ENCODE assay signal across 8 mouse cellular contexts in genomic region chr6:65042491-65043171, GRCm38 (mm10). TPM values are rescaled to one million over a fixed set of nuclear protein-coding genes. Genes with fewer than 3 reads are reported as not detected.
DNase-seq lines count a peak whose midpoint lies in the region; ATAC-seq and TF ChIP-seq lines count a peak whose summit lies in the region.

Smarcad1 (plus strand) TSS chr6:65042583.

- peak within 1 kb of the TSS; percentile 85 for H3K4me3 ChIP-seq in E14TG2a.4 (replicated peaks; ENCODE audit: low read length)
- H3K4me3 ChIP-seq in forebrain, embryonic 12.5 days (replicated peaks), result peak within 1 kb of the TSS; percentile 86
- peak within 1 kb of the TSS; percentile 83 for H3K4me3 ChIP-seq in heart, postnatal 0 days (ENCODE audit: low read depth, low read length)
- H3K4me3 ChIP-seq in liver, embryonic 16.5 days (ENCODE audit: low read depth, low read length), result peak within 1 kb of the TSS; percentile 88
- peak within 1 kb of the TSS; percentile 72 for H3K4me3 ChIP-seq in neural tube, embryonic 13.5 days
- peak within 1 kb of the TSS; percentile 87 for H3K4me3 ChIP-seq in testis, adult 2 months (ENCODE audit: control insufficient read depth, low read depth, low read length)

- ATAC-seq in forebrain, embryonic 12.5 days (ENCODE audit: low FRiP score), result peak; percentile 96
- peak; percentile 92 for ATAC-seq in heart, postnatal 0 days (ENCODE audit: insufficient read depth, low read depth)
- ATAC-seq in liver, embryonic 16.5 days (ENCODE audit: low read depth), result peak; percentile 91
- peak; percentile 96 for ATAC-seq in neural tube, embryonic 13.5 days (ENCODE audit: low read depth)

- under 1% methylated on average over 81 of the region's 81 CpGs for WGBS in forebrain, embryonic 12.5 days
- WGBS in heart, postnatal 0 days, result under 1% methylated on average over 79 of the region's 81 CpGs
- under 1% methylated on average over 76 of the region's 81 CpGs for WGBS in liver, embryonic 16.5 days (ENCODE audit: insufficient replicate concordance)
- WGBS in neural tube, embryonic 13.5 days, result under 1% methylated on average over 81 of the region's 81 CpGs

- no peak for TF ChIP-seq CTCF in E14TG2a.4 (conservative IDR thresholded peaks at IDR 0.05; ENCODE audit: low read length)
- TF ChIP-seq CTCF in heart, postnatal 0 days (IDR thresholded peaks at IDR 0.05; ENCODE audit: low read depth), result no peak
- TF ChIP-seq CTCF in testis, adult 2 months (IDR thresholded peaks at IDR 0.05; ENCODE audit: control insufficient read depth, insufficient read depth, insufficient replicate concordance, low read depth, low read length), result no peak

- no peaks in the 10 kb centered on the region for H3K9me3 ChIP-seq in E14TG2a.4 (ENCODE audit: low read length)
- no peaks in the 10 kb centered on the region for H3K9me3 ChIP-seq in forebrain, embryonic 12.5 days
- H3K9me3 ChIP-seq in heart, postnatal 0 days (replicated peaks; ENCODE audit: control insufficient read depth, low read length), result no peaks in the 10 kb centered on the region
- H3K9me3 ChIP-seq in liver, embryonic 16.5 days (replicated peaks; ENCODE audit: control insufficient read depth, low read length), result no peaks in the 10 kb centered on the region
- no peaks in the 10 kb centered on the region for H3K9me3 ChIP-seq in neural tube, embryonic 13.5 days

- peaks cover 42% of the 10 kb centered on the region for H3K36me3 ChIP-seq in E14TG2a.4 (ENCODE audit: insufficient read depth, low read length)
- H3K36me3 ChIP-seq in forebrain, embryonic 12.5 days (replicated peaks), result peaks cover 38% of the 10 kb centered on the region
- H3K36me3 ChIP-seq in heart, postnatal 0 days (replicated peaks; ENCODE audit: control insufficient read depth, insufficient read depth, low read length), result peaks cover 23% of the 10 kb centered on the region
- H3K36me3 ChIP-seq in liver, embryonic 16.5 days (ENCODE audit: control insufficient read depth, insufficient read depth), result peaks cover 6% of the 10 kb centered on the region
- peaks cover 36% of the 10 kb centered on the region for H3K36me3 ChIP-seq in neural tube, embryonic 13.5 days
- H3K36me3 ChIP-seq in testis, adult 2 months (ENCODE audit: control insufficient read depth, insufficient read depth, low read length), result no peaks in the 10 kb centered on the region

- peak within 1 kb of the TSS; percentile 98 for H3K27ac ChIP-seq in forebrain, embryonic 12.5 days
- peak within 1 kb of the TSS; percentile 96 for H3K27ac ChIP-seq in heart, postnatal 0 days (ENCODE audit: low read depth)
- peak within 1 kb of the TSS; percentile 71 for H3K27ac ChIP-seq in liver, embryonic 16.5 days (ENCODE audit: low read length)
- peak within 1 kb of the TSS; percentile 99 for H3K27ac ChIP-seq in neural tube, embryonic 13.5 days (replicated peaks)
- peak within 1 kb of the TSS; percentile 71 for H3K27ac ChIP-seq in testis, adult 2 months (ENCODE audit: control insufficient read depth, insufficient read depth, low read depth, low read length)

- peaks cover 55% of the 10 kb centered on the region for H3K4me1 ChIP-seq in E14TG2a.4 (replicated peaks; ENCODE audit: low read depth, low read length)
- peaks cover 10% of the 10 kb centered on the region for H3K4me1 ChIP-seq in forebrain, embryonic 12.5 days
- no peaks in the 10 kb centered on the region for H3K4me1 ChIP-seq in heart, postnatal 0 days (ENCODE audit: control insufficient read depth, insufficient read depth)
- peaks cover 5% of the 10 kb centered on the region; the same call in 1 of the 2 replicates for H3K4me1 ChIP-seq in liver, embryonic 16.5 days (ENCODE audit: control insufficient read depth, low read depth, low read length)
- peaks cover 17% of the 10 kb centered on the region for H3K4me1 ChIP-seq in neural tube, embryonic 13.5 days (replicated peaks)
- H3K4me1 ChIP-seq in testis, adult 2 months (ENCODE audit: control insufficient read depth, insufficient read depth, low read length), result peaks cover 5% of the 10 kb centered on the region

- no peak for TF ChIP-seq EP300 in heart, postnatal 0 days (IDR thresholded peaks at IDR 0.05; ENCODE audit: low read depth)

- H3K9ac ChIP-seq in forebrain, embryonic 12.5 days, result peak within 1 kb of the TSS; percentile 98
- peak within 1 kb of the TSS; percentile 93 for H3K9ac ChIP-seq in heart, postnatal 0 days (replicated peaks; ENCODE audit: low read depth, low read length)
- peak within 1 kb of the TSS; percentile 86 for H3K9ac ChIP-seq in liver, embryonic 16.5 days (ENCODE audit: low read depth, low read length)
- H3K9ac ChIP-seq in neural tube, embryonic 13.5 days, result peak within 1 kb of the TSS; percentile 97

- no peaks in the 10 kb centered on the region for H3K27me3 ChIP-seq in E14TG2a.4 (ENCODE audit: insufficient read depth, low read length)
- no peaks in the 10 kb centered on the region for H3K27me3 ChIP-seq in forebrain, embryonic 12.5 days
- H3K27me3 ChIP-seq in heart, postnatal 0 days (ENCODE audit: control insufficient read depth, insufficient read depth, low read length), result no peaks in the 10 kb centered on the region
- no peaks in the 10 kb centered on the region for H3K27me3 ChIP-seq in liver, embryonic 16.5 days (ENCODE audit: control insufficient read depth, insufficient read depth, low read depth, low read length)
- no peaks in the 10 kb centered on the region for H3K27me3 ChIP-seq in neural tube, embryonic 13.5 days
- H3K27me3 ChIP-seq in testis, adult 2 months (ENCODE audit: control insufficient read depth, insufficient read depth, low read length), result no peaks in the 10 kb centered on the region

- DNase-seq in c-Kit-positive CD71-positive TER-119-positive erythroid progenitor cells, embryonic 14.5 days (ENCODE audit: low spot score), result peak; percentile 91
- DNase-seq in heart, postnatal 0 days (ENCODE audit: low spot score), result peak; percentile 94
- peak; percentile 93 to 95 for DNase-seq in kidney, postnatal 4 days

- peak; percentile 46 for TF ChIP-seq POLR2A in testis, adult 2 months (IDR thresholded peaks at IDR 0.05; ENCODE audit: control insufficient read depth, low read depth, low read length)

- peak within 1 kb of the TSS; percentile 69 for H3K4me2 ChIP-seq in forebrain, embryonic 12.5 days
- H3K4me2 ChIP-seq in heart, postnatal 0 days (ENCODE audit: low read depth, low read length), result peak within 1 kb of the TSS; percentile 74
- H3K4me2 ChIP-seq in liver, embryonic 16.5 days (ENCODE audit: low read depth, low read length), result peak within 1 kb of the TSS; percentile 62
- peak within 1 kb of the TSS; percentile 82 for H3K4me2 ChIP-seq in neural tube, embryonic 13.5 days

RNA-seq across cellular contexts. Expression of gene Smarcad1, which starts in this region (rescaled TPM):
- 139 and 140 TPM in 2 replicates for polyA plus RNA-seq in forebrain, embryonic 12.5 days (2016; fragmentation: Nextera tagmentation; extraction: Ambion mirVana)
- total RNA-seq in heart, postnatal 0 days (2014; rRNA removed; ENCODE audit: low replicate concordance), result 19.3 and 25.0 TPM in 2 replicates
- polyA plus RNA-seq in heart, postnatal 0 days (2015; fragmentation: Nextera tagmentation; extraction: Ambion mirVana), result 31.9 and 34.4 TPM in 2 replicates
- 13.7 and 14.4 TPM in 2 replicates for polyA plus RNA-seq in liver, embryonic 16.5 days (2015; fragmentation: Nextera tagmentation; extraction: Ambion mirVana)
- 69.8 and 73.0 TPM in 2 replicates for polyA plus RNA-seq in neural tube, embryonic 13.5 days (2015; fragmentation: Nextera tagmentation; extraction: Ambion mirVana)
- 6.7 and 9.1 TPM in 2 replicates for polyA plus RNA-seq in testis, adult 2 months (2012; rRNA removed)

Comparison
In these comparisons a context has a peak if more than half of its experiments do, and no peak if none do; other contexts are left out.
1. Peak in every context shown above with its lines: DNase-seq, ATAC-seq, H3K4me3 ChIP-seq and H3K27ac ChIP-seq.